Mouse (Mus musculus) limb, embryonic 12.5 days (tissue): ENCODE results near the gene Rcsd1. TPM values are rescaled to one million over a fixed set of nuclear protein-coding genes. Genes with fewer than 3 reads are reported as not detected.
A peak's percentile ranks its signal among the peaks of the same experiment; 100 is the strongest.

Experiments used
- ATAC-seq: fragments of 200-750 bp; cut with Nextera tagmentation; 2 replicates; pipeline ENCODE4 v1.8.0; 2017; ENCODE audit warnings: low read depth, moderate TSS enrichment; ENCODE audit not compliant: insufficient number of reproducible peaks, insufficient read depth, low FRiP score, low TSS enrichment
- H3K27ac ChIP-seq: fragments of 300-500 bp; sonication (generic); 2 replicates; pipeline ENCODE4 v1.5.1; 2016; ENCODE audit warnings: mild to moderate bottlenecking, moderate library complexity
- H3K27me3 ChIP-seq: fragments of 300-500 bp; sonication (generic); 2 replicates; pipeline ENCODE4 v1.6.1; 2016; ENCODE audit warnings: mild to moderate bottlenecking, moderate library complexity
- H3K36me3 ChIP-seq: fragments of 300-500 bp; sonication (generic); 2 replicates; pipeline ENCODE4 v1.6.1; 2016; ENCODE audit warnings: mild to moderate bottlenecking, moderate library complexity
- H3K4me1 ChIP-seq: fragments of 300-500 bp; sonication (generic); replicated peaks from 2 replicates; pipeline ENCODE4 v1.6.1; 2016
- H3K4me2 ChIP-seq: fragments of 300-500 bp; sonication (generic); 2 replicates; pipeline ENCODE4 v1.6.1; 2016; ENCODE audit warnings: mild to moderate bottlenecking, moderate library complexity
- H3K4me3 ChIP-seq: fragments of 300-500 bp; sonication (generic); replicated peaks from 2 replicates; pipeline ENCODE4 v1.5.1; 2016; ENCODE audit warnings: mild to moderate bottlenecking
- H3K9ac ChIP-seq: fragments of 300-500 bp; sonication (generic); replicated peaks from 2 replicates; pipeline ENCODE4 v1.6.1; 2016; ENCODE audit warnings: mild to moderate bottlenecking, moderate library complexity
- H3K9me3 ChIP-seq: fragments of 300-500 bp; sonication (generic); 2 replicates; pipeline ENCODE4 v1.6.1; 2016; ENCODE audit warnings: mild to moderate bottlenecking, moderate library complexity
- WGBS: fragments of 180-500 bp; shearing (Covaris S2); methylation state at CpG from one replicate; pipeline ENCODE4 v1.1.7; 2016; 5-methylcytosine and 5-hydroxymethylcytosine counted together
- polyA plus RNA-seq: library from polyadenylated mRNA; unstranded; fragments of >200 nt; fragmentation: Nextera tagmentation; extraction: Ambion mirVana; gene quantifications from 2 replicates; pipeline ENCODE4 v1.2.1, GENCODE M21; 2016

Gene Rcsd1
- 10.8 and 13.4 TPM in 2 replicates for polyA plus RNA-seq

- Histone ChIP-seq H3K9me3 (no peaks in the 10 kb centered on the region), H3K4me1 (peaks cover 15% of the 10 kb centered on the region), H3K4me3 (0 out of 2 replicates have a peak within 1 kb of the TSS, but pooled peaks have one; percentile 78), H3K27me3 (peaks cover 36% of the 10 kb centered on the region), H3K36me3 (no peaks in the 10 kb centered on the region), H3K27ac (no peak within 1 kb of the TSS), H3K9ac (no peak within 1 kb of the TSS), H3K4me2 (peak within 1 kb of the TSS; percentile 92)
- 60% methylated on average over 5 of the region's 5 CpGs for WGBS
- no peak for ATAC-seq
These were observed at the start of gene Rcsd1 for GRCm38 (mm10) chr1:165709629-165710256. TSS of gene Rcsd1 (minus strand) at chr1:165709757.

- H3K27me3 ChIP-seq = no peaks in the 10 kb centered on the region
- ATAC-seq = no peak
- WGBS = 29% methylated on average over 4 of the region's 4 CpGs
- no peaks in the 10 kb centered on the region for H3K9me3 ChIP-seq
- no peak overlapping the region for H3K9ac ChIP-seq
- H3K4me3 ChIP-seq = no peak overlapping the region
- H3K4me1 ChIP-seq = no peaks in the 10 kb centered on the region
- H3K27ac ChIP-seq = no peak overlapping the region
- no peaks in the 10 kb centered on the region for H3K36me3 ChIP-seq
- no peak overlapping the region for H3K4me2 ChIP-seq
These were observed 45.6 kb upstream of the Rcsd1 start for GRCm38 (mm10) chr1:165755194-165755593.

GRCm38 (mm10) chr1:165754205-165754604 is 44.6 kb upstream of the Rcsd1 start:
- 88% methylated on average over 6 of the region's 6 CpGs for WGBS
- Histone ChIP-seq H3K36me3 (no peaks in the 10 kb centered on the region), H3K27me3 (no peaks in the 10 kb centered on the region), H3K9me3 (no peaks in the 10 kb centered on the region), H3K4me2 (no peak overlapping the region), H3K9ac (no peak overlapping the region), H3K4me1 (no peaks in the 10 kb centered on the region), H3K4me3 (no peak overlapping the region), H3K27ac (no peak overlapping the region)
- ATAC-seq = no peak

- Histone ChIP-seq H3K36me3 (no peaks in the 10 kb centered on the region), H3K27ac (no peak overlapping the region), H3K4me2 (no peak overlapping the region), H3K4me1 (no peaks in the 10 kb centered on the region), H3K27me3 (no peaks in the 10 kb centered on the region), H3K9ac (no peak overlapping the region), H3K9me3 (no peaks in the 10 kb centered on the region), H3K4me3 (no peak overlapping the region)
- 76% methylated on average over 5 of the region's 5 CpGs for WGBS
- no peak for ATAC-seq
These were observed 42.3 kb upstream of the Rcsd1 start for GRCm38 (mm10) chr1:165751838-165752237.

- no peak overlapping the region for H3K4me2 ChIP-seq
- H3K4me3 ChIP-seq = no peak overlapping the region
- H3K4me1 ChIP-seq = no peaks in the 10 kb centered on the region
- H3K9ac ChIP-seq = no peak overlapping the region
- H3K36me3 ChIP-seq = no peaks in the 10 kb centered on the region
- H3K9me3 ChIP-seq = no peaks in the 10 kb centered on the region
- H3K27ac ChIP-seq = no peak overlapping the region
- no peaks in the 10 kb centered on the region for H3K27me3 ChIP-seq
- no peak for ATAC-seq
These were observed 41.6 kb upstream of the Rcsd1 start for GRCm38 (mm10) chr1:165751142-165751541.

- Histone ChIP-seq H3K9ac (no peak overlapping the region), H3K27ac (no peak overlapping the region), H3K9me3 (no peaks in the 10 kb centered on the region), H3K4me3 (no peak overlapping the region), H3K36me3 (no peaks in the 10 kb centered on the region), H3K4me1 (no peaks in the 10 kb centered on the region), H3K4me2 (no peak overlapping the region), H3K27me3 (no peaks in the 10 kb centered on the region)
- ATAC-seq = no peak
- WGBS = 27% methylated on average over 11 of the region's 11 CpGs
These were observed 38.5 kb upstream of the Rcsd1 start for GRCm38 (mm10) chr1:165748053-165748452.

GRCm38 (mm10) chr1:165741989-165742388 is 32.4 kb upstream of the Rcsd1 start:
- Histone ChIP-seq H3K4me1 (no peaks in the 10 kb centered on the region), H3K4me2 (no peak overlapping the region), H3K9me3 (no peaks in the 10 kb centered on the region), H3K9ac (no peak overlapping the region), H3K4me3 (no peak overlapping the region), H3K36me3 (no peaks in the 10 kb centered on the region), H3K27ac (no peak overlapping the region), H3K27me3 (no peaks in the 10 kb centered on the region)
- 84% methylated on average over 8 of the region's 8 CpGs for WGBS
- no peak for ATAC-seq

- peaks cover 5% of the 10 kb centered on the region; the same call in 1 of the 2 replicates for H3K27me3 ChIP-seq
- ATAC-seq = no peak
- H3K36me3 ChIP-seq = no peaks in the 10 kb centered on the region
- H3K27ac ChIP-seq = no peak overlapping the region
- WGBS = 38% methylated on average over 1 of the region's 1 CpGs
- H3K4me3 ChIP-seq = no peak overlapping the region
- no peaks in the 10 kb centered on the region for H3K4me1 ChIP-seq
- no peaks in the 10 kb centered on the region for H3K9me3 ChIP-seq
- H3K9ac ChIP-seq = no peak overlapping the region
- no peak overlapping the region for H3K4me2 ChIP-seq
These were observed 29.4 kb upstream of the Rcsd1 start for GRCm38 (mm10) chr1:165738985-165739384.

- no peaks in the 10 kb centered on the region for H3K36me3 ChIP-seq
- no peak overlapping the region for H3K27ac ChIP-seq
- H3K27me3 ChIP-seq = peaks cover 5% of the 10 kb centered on the region; the same call in 1 of the 2 replicates
- H3K4me3 ChIP-seq = no peak overlapping the region
- no peak overlapping the region for H3K4me2 ChIP-seq
- 60% methylated on average over 3 of the region's 3 CpGs for WGBS
- H3K4me1 ChIP-seq = no peaks in the 10 kb centered on the region
- no peak overlapping the region for H3K9ac ChIP-seq
- H3K9me3 ChIP-seq = no peaks in the 10 kb centered on the region
- ATAC-seq = no peak
These were observed 28.3 kb upstream of the Rcsd1 start for GRCm38 (mm10) chr1:165737867-165738266.

GRCm38 (mm10) chr1:165737451-165737850 is 27.9 kb upstream of the Rcsd1 start:
- 39% methylated on average over 5 of the region's 5 CpGs for WGBS
- Histone ChIP-seq H3K9me3 (no peaks in the 10 kb centered on the region), H3K9ac (no peak overlapping the region), H3K4me3 (no peak overlapping the region), H3K27ac (no peak overlapping the region), H3K36me3 (no peaks in the 10 kb centered on the region), H3K27me3 (peaks cover 5% of the 10 kb centered on the region; the same call in 1 of the 2 replicates), H3K4me1 (no peaks in the 10 kb centered on the region), H3K4me2 (no peak overlapping the region)
- no peak for ATAC-seq

GRCm38 (mm10) chr1:165735826-165736818 is 26.6 kb upstream of the Rcsd1 start:
- Histone ChIP-seq H3K36me3 (no peaks in the 10 kb centered on the region), H3K27ac (no peak overlapping the region), H3K4me3 (no peak overlapping the region), H3K4me2 (peak overlapping the region; percentile 31; the same call in 1 of the 2 replicates), H3K4me1 (no peaks in the 10 kb centered on the region), H3K9me3 (no peaks in the 10 kb centered on the region), H3K27me3 (peaks cover 5% of the 10 kb centered on the region; the same call in 1 of the 2 replicates), H3K9ac (no peak overlapping the region)
- WGBS = 36% methylated on average over 20 of the region's 20 CpGs
- ATAC-seq = peak; percentile 31; the same call in 1 of the 2 replicates
